Mouse (Mus musculus) small intestine, adult 2 months (tissue): ENCODE measurements at regions not wholly inside any gene's neighbourhood (a gene's known extent, or its start where the extent isn't known, plus 50 kb on each side); places are given as distances from the start of the nearest gene placed in this dataset.

ENCODE experiments used
- H3K27ac ChIP-seq: fragments of 200-500 bp; 2 replicates; pipeline ENCODE4 v1.5.1; 2012; ENCODE audit warnings: low read depth, low read length, control low read depth, inconsistent platforms; ENCODE audit not compliant: insufficient read depth
- H3K27me3 ChIP-seq: fragments of 200-500 bp; 2 replicates; pipeline ENCODE4 v1.6.1; 2012; ENCODE audit warnings: mild to moderate bottlenecking, moderate library complexity, low read length, inconsistent platforms; ENCODE audit not compliant: control insufficient read depth, insufficient read depth
- H3K36me3 ChIP-seq: fragments of 200-500 bp; 2 replicates; pipeline ENCODE4 v1.6.1; 2012; ENCODE audit warnings: mild to moderate bottlenecking, low read length, control low read depth, inconsistent platforms; ENCODE audit not compliant: control insufficient read depth, insufficient read depth
- H3K4me1 ChIP-seq: fragments of 200-500 bp; 2 replicates; pipeline ENCODE4 v1.6.1; 2012; ENCODE audit warnings: low read length, inconsistent platforms, mixed read lengths; ENCODE audit not compliant: control insufficient read depth, insufficient read depth, insufficient read length
- H3K4me3 ChIP-seq: fragments of 200-500 bp; 2 replicates; pipeline ENCODE4 v1.5.1; 2012; ENCODE audit warnings: low read depth, mild to moderate bottlenecking, control low read depth, inconsistent platforms, low read length, moderate library complexity
- CTCF ChIP-seq: fragments of 200-500 bp; IDR thresholded peaks from 2 replicates; pipeline ENCODE4 v1.5.1; 2012; ENCODE audit warnings: low read depth, mild to moderate bottlenecking, control low read depth, inconsistent platforms, low read length, moderate library complexity, mixed read lengths; ENCODE audit not compliant: insufficient replicate concordance, insufficient read length; ENCODE audit errors: extremely low read depth
- POLR2A ChIP-seq: fragments of 200-500 bp; IDR thresholded peaks from 2 replicates; pipeline ENCODE4 v1.6.1; 2012; ENCODE audit warnings: low read depth, mild to moderate bottlenecking, control low read depth, inconsistent platforms, low read length, moderate library complexity
- WGBS: fragments of 180-500 bp; shearing (Covaris S2); methylation state at CpG from one replicate; pipeline ENCODE4 v1.1.7; 2018; 5-methylcytosine and 5-hydroxymethylcytosine counted together

DNA sequence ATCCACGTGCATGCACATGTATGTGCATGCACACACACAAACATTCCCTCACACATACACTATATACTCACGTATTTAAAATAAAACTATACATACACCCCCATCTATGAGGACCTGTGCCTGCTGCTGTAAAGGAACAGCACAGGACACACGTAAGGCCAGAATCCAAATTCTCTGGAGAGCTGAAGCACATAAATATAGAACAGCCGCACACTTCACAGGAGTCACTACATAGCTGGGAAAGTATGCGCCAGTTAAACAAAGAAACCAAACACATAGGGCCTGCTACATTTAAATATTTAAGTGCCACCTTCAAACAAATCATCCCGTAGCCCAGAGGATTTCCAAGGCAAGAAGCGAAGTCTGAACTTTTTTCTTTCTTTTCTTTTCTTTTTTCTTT is 73.8 kb upstream of the Ppp1r12a start:
- TF ChIP-seq POLR2A = no peak
- TF ChIP-seq CTCF = no peak
- peak overlapping the region; percentile 47; the same call in 1 of the 2 replicates for H3K27ac ChIP-seq
- H3K36me3 ChIP-seq = no peaks in the 10 kb centered on the region
- WGBS = 78% methylated on average over 7 of the region's 7 CpGs
- H3K4me3 ChIP-seq = no peak overlapping the region
- peaks cover 6% of the 10 kb centered on the region; the same call in 1 of the 2 replicates for H3K4me1 ChIP-seq
- H3K27me3 ChIP-seq = no peaks in the 10 kb centered on the region

DNA sequence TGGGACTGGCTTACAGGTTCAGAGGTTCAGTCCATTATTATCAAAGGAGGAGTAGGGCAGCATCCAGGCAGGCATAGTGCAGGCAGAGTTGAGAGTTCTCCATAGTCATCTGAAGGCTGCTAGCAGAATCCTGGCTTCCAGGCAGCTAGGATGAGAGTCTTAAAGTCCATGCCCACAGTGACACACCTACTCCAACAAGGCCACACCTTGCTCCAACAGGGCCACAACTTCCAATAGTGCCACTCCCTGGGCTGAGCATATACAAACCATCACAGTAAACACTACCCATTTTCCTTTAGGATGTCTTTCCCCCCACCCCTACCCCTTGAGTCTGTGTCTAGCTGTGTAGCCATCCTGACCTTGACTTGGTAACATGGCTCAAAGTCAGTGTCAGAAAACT is 78.8 kb upstream of the Ppp1r12a start:
- Histone ChIP-seq H3K4me1 (peaks cover 11% of the 10 kb centered on the region; the same call in 1 of the 2 replicates), H3K36me3 (no peaks in the 10 kb centered on the region), H3K27me3 (no peaks in the 10 kb centered on the region), H3K27ac (peak overlapping the region; percentile 36; the same call in 1 of the 2 replicates), H3K4me3 (no peak overlapping the region)
- TF ChIP-seq CTCF (no peak), POLR2A (no peak)

DNA sequence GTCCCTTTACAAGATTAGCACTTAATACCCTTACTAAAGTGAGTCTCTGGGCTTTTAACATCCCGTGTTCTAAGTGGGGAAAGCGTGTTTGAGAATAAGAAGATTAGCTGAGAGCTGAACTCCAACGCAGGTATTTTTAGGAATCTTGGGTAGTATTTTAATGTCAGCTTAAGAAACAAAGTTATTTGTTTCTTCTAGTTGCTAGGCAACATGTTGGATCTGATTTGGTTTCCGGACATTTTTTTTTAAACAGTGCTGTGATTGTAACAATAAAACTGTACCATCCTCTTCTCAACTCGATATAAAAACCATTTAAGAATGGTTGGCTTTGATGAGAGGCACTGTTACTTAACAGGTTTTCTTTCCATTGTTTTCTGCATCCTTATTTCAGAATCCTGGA is 86.8 kb upstream of the Ppp1r12a start:
- Histone ChIP-seq H3K36me3 (no peaks in the 10 kb centered on the region), H3K27ac (peak overlapping the region; percentile 0; the same call in 1 of the 2 replicates), H3K27me3 (no peaks in the 10 kb centered on the region), H3K4me1 (peaks cover 4% of the 10 kb centered on the region), H3K4me3 (no peak overlapping the region)
- WGBS = 54% methylated on average over 5 of the region's 5 CpGs
- TF ChIP-seq POLR2A (no peak), CTCF (no peak)

DNA sequence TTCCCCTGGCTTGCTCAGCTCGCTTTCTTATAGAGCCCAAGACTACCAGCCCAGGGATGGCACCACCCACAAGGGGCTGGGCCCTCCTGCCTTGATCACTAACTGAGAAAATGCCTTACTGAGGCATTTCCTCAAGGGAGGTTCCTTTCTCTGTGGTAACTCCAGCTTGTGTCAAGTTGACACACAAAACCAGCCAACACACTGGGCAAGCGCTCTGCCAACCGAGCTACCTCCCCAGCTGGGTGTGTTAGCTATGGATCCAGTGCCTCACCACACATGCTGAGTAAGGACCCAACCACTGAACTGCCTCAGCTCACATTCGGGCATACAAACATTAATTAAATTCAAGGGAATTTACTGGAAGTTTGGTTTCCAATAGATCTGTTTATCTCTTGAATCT is 88.2 kb upstream of the Ppp1r12a start:
- H3K27me3 ChIP-seq = no peaks in the 10 kb centered on the region
- H3K36me3 ChIP-seq = no peaks in the 10 kb centered on the region
- H3K4me1 ChIP-seq = peaks cover 4% of the 10 kb centered on the region
- WGBS = 90% methylated on average over 4 of the region's 4 CpGs
- no peak overlapping the region for H3K4me3 ChIP-seq
- H3K27ac ChIP-seq = no peak overlapping the region
- no peak for TF ChIP-seq POLR2A
- TF ChIP-seq CTCF = no peak

DNA sequence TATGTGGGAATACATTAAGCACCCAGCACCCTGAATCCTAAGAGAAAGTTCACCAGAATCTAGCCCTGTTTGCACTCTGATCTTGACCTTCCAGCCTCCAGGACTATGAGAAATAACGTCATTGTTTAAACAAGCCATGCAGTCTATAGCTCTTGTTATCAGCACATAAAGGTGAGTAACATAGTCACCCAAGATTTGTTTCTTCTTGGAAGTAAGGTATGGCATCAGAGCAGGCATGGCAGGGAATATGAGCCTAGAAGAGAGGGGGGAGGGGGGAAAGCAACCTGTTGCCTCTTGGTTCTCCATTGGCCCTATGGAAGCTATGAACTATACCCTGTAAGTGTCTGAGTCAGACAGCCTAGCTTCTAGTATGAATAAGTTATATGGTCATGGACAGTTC is 89.8 kb upstream of the Ppp1r12a start:
- Histone ChIP-seq H3K36me3 (no peaks in the 10 kb centered on the region), H3K27ac (no peak overlapping the region), H3K4me3 (no peak overlapping the region), H3K27me3 (no peaks in the 10 kb centered on the region), H3K4me1 (peaks cover 11% of the 10 kb centered on the region)
- 30% methylated on average over 1 of the region's 1 CpGs for WGBS
- TF ChIP-seq POLR2A = no peak
- no peak for TF ChIP-seq CTCF

DNA sequence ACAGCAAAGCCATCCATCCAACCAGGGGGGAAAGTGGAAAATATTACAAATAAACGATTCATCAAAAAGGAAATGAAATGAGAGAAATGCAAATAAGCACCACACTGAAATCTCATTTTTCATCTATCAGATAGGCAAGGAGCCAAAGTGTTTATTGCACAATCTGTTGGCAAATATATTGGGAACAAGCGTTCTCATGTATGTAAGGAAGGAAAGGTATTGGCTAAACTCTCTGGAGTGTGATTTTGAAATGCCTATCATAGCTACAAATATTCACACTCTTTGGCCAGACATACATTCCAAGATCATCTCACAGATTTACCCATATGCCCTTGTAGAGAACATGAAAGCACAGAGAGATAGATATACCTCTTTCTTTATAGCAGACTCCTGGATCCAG is 90.6 kb upstream of the Ppp1r12a start:
- no peaks in the 10 kb centered on the region for H3K36me3 ChIP-seq
- H3K4me1 ChIP-seq = peaks cover 13% of the 10 kb centered on the region
- 29% methylated on average over 2 of the region's 2 CpGs for WGBS
- H3K27ac ChIP-seq = no peak overlapping the region
- TF ChIP-seq CTCF (no peak), POLR2A (no peak)
- no peaks in the 10 kb centered on the region for H3K27me3 ChIP-seq
- no peak overlapping the region for H3K4me3 ChIP-seq

DNA sequence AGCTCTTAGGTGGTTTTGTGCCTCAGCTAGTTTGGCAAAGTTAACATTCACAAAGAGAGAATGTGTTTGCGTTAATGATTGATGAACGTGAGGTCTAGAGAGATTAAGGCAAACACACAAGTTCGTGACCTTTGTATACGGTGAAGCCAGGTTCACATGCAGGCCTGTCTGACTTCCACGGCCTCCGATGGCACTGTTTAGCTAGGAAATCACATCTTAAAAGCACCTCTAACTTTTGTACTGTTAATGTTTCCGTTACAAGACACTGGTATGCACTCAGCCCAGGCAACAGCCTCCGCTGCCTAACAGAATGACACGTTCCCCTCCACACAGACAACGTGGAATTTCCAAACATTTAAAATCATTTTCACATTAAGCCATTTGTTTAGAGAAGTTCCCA is 94.3 kb upstream of the Ppp1r12a start:
- Histone ChIP-seq H3K36me3 (no peaks in the 10 kb centered on the region), H3K4me1 (peaks cover 10% of the 10 kb centered on the region), H3K27ac (peak overlapping the region; percentile 6; the same call in 1 of the 2 replicates), H3K4me3 (no peak overlapping the region), H3K27me3 (no peaks in the 10 kb centered on the region)
- WGBS = 18% methylated on average over 10 of the region's 10 CpGs
- TF ChIP-seq CTCF = peak; percentile 17; the same call in 1 of the 2 replicates
- no peak for TF ChIP-seq POLR2A
